Mouse (Mus musculus) adrenal gland, postnatal 14 days (tissue): ENCODE measurements around the gene Olfr1006. TPM values are rescaled to one million over a fixed set of nuclear protein-coding genes. Genes with fewer than 3 reads are reported as not detected.
"Not testable (repeated sequence)": the region's sequence is repeated elsewhere in the genome, so short reads cannot be mapped to it uniquely, and the experiment has no call there.

Experiments
- DNase-seq: peaks from one replicate; pipeline ENCODE4 v3.0.0; 2021; ENCODE audit warnings: mixed read lengths
- long read RNA-seq, 2 experiments: library from polyadenylated mRNA; stranded (forward); transcript quantifications; one replicate each; pipeline ENCODE4 v2.0.0; 2021
- total RNA-seq: library from RNA; stranded (reverse); gene quantifications from 2 replicates; pipeline ENCODE4 v1.2.3, GENCODE M21; 2021

The Olfr1006 gene
- total RNA-seq, result not detected in 2 replicates
- long read RNA-seq, experiment 1, result 0 reads
- long read RNA-seq, experiment 2, result 0 reads

DNA sequence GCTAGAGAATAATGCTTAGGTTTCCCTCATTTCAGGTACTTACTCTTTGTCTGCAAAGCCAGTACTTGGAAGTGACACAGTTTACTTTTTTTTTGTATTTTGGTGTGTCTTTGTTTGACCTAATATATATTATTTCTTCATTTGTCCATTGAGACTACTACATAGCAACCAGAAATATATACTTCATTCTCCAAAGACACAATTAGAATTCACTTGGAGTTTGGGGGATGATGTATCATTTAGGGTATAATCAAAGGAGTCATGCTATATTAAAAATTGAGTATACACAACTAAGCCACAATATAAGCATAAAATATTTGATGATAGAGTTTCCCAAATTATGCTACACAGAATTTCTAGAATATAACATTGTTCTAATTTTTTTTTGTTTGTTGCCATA is at the start of gene Olfr1006:
Gene Olfr1006 (minus strand): TSS at position 101 of the 400 bp plus-strand sequence.
- DNase-seq, result no peak

DNA sequence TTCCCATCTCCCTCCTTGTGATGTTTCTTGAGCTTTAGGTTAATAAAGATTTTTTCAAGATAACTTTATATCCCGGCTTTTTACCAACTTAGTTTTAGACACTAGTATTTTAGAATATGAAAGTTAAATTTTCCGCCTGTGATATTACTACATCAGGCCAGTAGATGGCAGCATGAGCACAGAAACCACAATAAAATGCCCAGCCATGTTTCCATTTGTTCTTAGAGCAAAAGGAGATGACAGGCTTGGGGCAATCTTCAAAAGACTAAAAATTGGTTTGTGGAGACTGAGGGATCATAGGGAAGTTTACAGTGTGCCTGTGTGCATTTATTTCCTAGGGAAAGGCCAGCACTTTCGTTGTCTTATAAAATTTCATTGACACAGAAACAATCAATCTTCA is 47.2 kb upstream of the Olfr1006 start:
- peak; percentile 27 for DNase-seq

DNA sequence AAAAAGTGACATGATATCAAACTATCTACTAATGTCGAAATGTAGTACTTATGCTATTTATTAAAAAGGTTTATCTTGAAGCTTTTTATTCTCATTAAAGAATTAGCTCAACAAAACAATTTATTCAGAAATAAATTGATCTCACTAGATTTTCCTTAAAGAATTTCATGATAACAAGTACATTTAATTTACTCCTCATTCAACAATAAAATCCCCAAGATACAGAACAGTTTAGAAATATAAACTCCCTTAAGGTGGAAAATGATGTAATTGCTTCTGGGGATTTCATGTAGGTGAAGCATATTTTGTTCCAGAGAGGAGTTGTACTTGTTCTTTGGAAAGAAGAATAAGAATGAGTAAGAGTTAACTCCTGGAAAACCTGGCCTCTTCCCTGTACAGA is 36.6 kb upstream of the Olfr1006 start, which contains the start of gene Olfr1009:
Gene Olfr1009 (plus strand): TSS at position 301 of the 400 bp plus-strand sequence.
- DNase-seq, result no peak

DNA sequence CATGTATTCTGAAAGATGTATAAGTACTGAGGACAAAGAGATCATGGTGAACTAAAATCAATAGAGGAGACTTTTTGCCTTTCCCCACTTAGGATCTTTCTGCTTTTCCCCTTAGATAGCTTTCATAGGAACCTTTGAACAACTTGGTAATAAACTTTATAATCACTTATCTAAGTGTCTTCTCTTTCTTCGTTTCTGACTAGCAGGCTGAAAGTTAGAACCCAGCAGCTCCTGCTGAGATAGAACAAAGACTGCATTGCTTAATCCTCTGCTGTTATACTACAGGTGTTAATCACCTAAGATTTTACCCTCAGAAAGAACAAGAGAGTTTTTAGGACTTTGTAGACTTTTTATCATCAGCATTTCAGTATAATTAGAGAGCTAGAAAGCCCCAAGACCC is 32.6 kb upstream of the Olfr1006 start:
- no peak for DNase-seq

DNA sequence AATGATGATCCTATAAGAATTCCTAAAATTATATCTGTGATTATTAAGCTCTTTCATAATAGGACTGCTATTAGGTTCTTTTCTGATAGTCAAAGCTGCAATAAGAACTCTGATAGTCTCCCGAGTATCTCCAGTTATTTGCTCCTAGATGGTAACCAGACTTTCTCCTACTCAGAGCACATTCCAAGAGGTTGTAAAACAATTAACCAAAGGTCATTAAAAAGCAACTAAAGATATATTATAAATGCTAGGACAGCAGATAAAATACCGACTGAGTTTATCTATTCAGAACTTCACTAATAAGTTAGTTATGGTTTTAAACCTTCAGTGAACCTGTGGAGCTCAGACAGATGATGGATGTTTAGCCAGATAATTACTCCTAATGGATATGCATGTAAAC is 32.1 kb upstream of the Olfr1006 start:
- DNase-seq, result not testable (repeated sequence)

DNA sequence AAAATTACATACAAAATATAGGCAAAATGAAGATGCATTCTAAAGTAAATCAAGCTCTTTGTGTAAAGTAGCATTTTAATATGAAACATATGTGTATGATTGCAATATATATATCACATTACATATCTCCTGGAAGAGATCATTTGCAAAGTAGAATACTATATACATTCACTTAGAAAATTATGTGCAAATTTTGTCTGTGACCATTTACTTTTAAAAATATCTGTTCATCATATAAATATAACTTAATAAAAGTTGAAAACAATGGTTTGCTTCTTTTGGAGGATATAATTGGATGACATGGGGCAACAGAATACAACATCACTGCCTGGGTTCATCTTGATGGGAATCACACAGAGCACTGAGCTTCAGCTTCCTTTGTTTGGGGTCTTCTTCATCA is 10.6 kb upstream of the Olfr1006 start, which contains the start of gene Olfr1008:
Gene Olfr1008 (plus strand): TSS at position 301 of the 400 bp plus-strand sequence.
- no peak for DNase-seq

DNA sequence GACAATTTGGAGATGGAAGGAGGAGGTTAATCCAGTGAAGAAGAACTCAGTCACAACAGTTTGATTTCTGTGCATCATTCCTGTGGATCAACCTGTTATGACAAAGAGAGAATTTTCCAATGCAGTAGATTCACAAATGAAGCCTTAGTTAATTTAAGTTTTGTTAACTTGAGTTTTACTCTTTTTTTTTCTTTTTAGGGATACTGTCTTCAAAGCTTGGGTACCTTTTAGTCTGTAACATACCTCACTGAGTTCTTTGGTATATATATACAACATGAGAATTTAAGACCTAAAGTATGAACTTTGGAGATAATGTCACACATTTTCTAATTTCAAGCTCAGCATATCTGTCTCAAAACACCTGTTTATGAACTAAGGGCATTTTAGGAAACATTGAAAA is 14.2 kb downstream of the Olfr1006 start, which contains the start of gene Olfr154:
Gene Olfr154 (minus strand): TSS at position 101 of the 400 bp plus-strand sequence.
- not testable (repeated sequence) for DNase-seq

DNA sequence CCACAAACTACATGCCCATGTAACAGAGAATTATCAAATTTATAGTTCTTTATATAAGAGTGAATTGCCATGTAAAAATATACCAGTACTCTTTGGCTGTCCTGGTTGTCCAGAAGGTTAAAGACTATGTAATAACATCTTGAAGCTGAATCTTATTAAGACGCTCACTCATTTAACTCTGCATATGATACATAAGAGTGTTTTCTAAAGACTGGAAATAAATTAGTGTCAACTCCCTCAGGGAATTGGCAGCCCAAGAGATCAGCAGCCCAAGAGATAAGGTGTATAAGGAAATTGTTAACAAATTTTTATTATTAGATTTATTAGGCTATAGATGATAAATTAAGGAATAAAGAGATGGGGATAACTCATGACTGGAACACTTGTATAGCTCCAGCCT is 28.0 kb downstream of the Olfr1006 start, which contains the start of gene Olfr1002:
Gene Olfr1002 (minus strand): TSS at position 101 of the 400 bp plus-strand sequence.
- no peak for DNase-seq

Other genes starting within 250 kb of the Olfr1006 start
- not detected in 2 replicates for gene Olfr994, start 242.3 kb downstream of the Olfr1006 start, total RNA-seq
- gene Olfr995, start 235.1 kb downstream of the Olfr1006 start, total RNA-seq, result not detected in 2 replicates
- 0.22 TPM in 1 of 2 replicates, not detected in the other for gene 4833423E24Rik, start 159.7 kb downstream of the Olfr1006 start, total RNA-seq
- gene Olfr996, start 99.6 kb downstream of the Olfr1006 start, total RNA-seq, result not detected in 2 replicates
- gene Olfr998, start 89.8 kb downstream of the Olfr1006 start, total RNA-seq, result not detected in 2 replicates
- not detected in 2 replicates for gene Olfr1000, start 66.9 kb downstream of the Olfr1006 start, total RNA-seq
- gene Olfr1002, start 28.1 kb downstream of the Olfr1006 start, total RNA-seq, result not detected in 2 replicates
- not detected in 2 replicates for gene Olfr154, start 14.3 kb downstream of the Olfr1006 start, total RNA-seq
- not detected in 2 replicates for gene Olfr1008, start 10.7 kb upstream of the Olfr1006 start, total RNA-seq
- 0.22 TPM in 1 of 2 replicates, not detected in the other for gene Olfr1009, start 36.7 kb upstream of the Olfr1006 start, total RNA-seq
- not detected in 2 replicates for gene Olfr1012, start 84.0 kb upstream of the Olfr1006 start, total RNA-seq
- 0.11 TPM in 1 of 2 replicates, not detected in the other for gene Olfr1013, start 88.3 kb upstream of the Olfr1006 start, total RNA-seq
- not detected in 2 replicates for gene Olfr1014, start 93.9 kb upstream of the Olfr1006 start, total RNA-seq
- not detected in 2 replicates for gene Olfr1015, start 103.2 kb upstream of the Olfr1006 start, total RNA-seq
- not detected in 2 replicates for gene Olfr1016, start 123.8 kb upstream of the Olfr1006 start, total RNA-seq
- not detected in 2 replicates for gene Olfr1018, start 139.7 kb upstream of the Olfr1006 start, total RNA-seq
- not detected in 2 replicates for gene Olfr1019, start 166.7 kb upstream of the Olfr1006 start, total RNA-seq
- gene Olfr1020, start 168.3 kb upstream of the Olfr1006 start, total RNA-seq, result not detected in 2 replicates
- not detected in 2 replicates for gene Olfr1022, start 189.8 kb upstream of the Olfr1006 start, total RNA-seq
- not detected in 2 replicates for gene Olfr1023, start 206.9 kb upstream of the Olfr1006 start, total RNA-seq
- gene Olfr1024, start 226.3 kb upstream of the Olfr1006 start, total RNA-seq, result not detected in 2 replicates
- not detected in 2 replicates for gene Olfr1025-ps1, start 236.4 kb upstream of the Olfr1006 start, total RNA-seq
- gene Olfr1026, start 242.8 kb upstream of the Olfr1006 start, total RNA-seq, result not detected in 2 replicates